Mouse (Mus musculus): ENCODE results near the gene Olfr557. TPM values are rescaled to one million over a fixed set of nuclear protein-coding genes. Genes with fewer than 3 reads are reported as not detected.

Olfr557 gene
- polyA plus RNA-seq, 1 experiment, result not detected

GRCm38 (mm10) chr7:102733793-102734192 lies 38.1 kb downstream of the Olfr557 start:
- no peak for DNase-seq (ENCODE audit: low read depth)
- TF ChIP-seq CTCF (IDR thresholded peaks at IDR 0.05; ENCODE audit: borderline replicate concordance, extremely low read depth, insufficient read depth, insufficient read length), result no peak
- no peak for TF ChIP-seq POLR2A (IDR thresholded peaks at IDR 0.05; ENCODE audit: borderline replicate concordance, extremely low read depth, insufficient read depth, insufficient read length, poor library complexity, severe bottlenecking)

GRCm38 (mm10) chr7:102737705-102738104 lies 42.0 kb downstream of the Olfr557 start:
- DNase-seq (ENCODE audit: low read depth), result no peak
- no peak for TF ChIP-seq POLR2A (IDR thresholded peaks at IDR 0.05; ENCODE audit: borderline replicate concordance, extremely low read depth, insufficient read depth, insufficient read length, poor library complexity, severe bottlenecking)

Other genes starting within 250 kb of the Olfr557 start
- not detected in 2 replicates for gene Olfr543, start 214.2 kb upstream of the Olfr557 start, polyA plus RNA-seq (2012; rRNA removed)
- not detected in 2 replicates for gene Olfr544, start 207.6 kb upstream of the Olfr557 start, polyA plus RNA-seq (2012; rRNA removed)
- not detected in 2 replicates for gene Olfr545, start 196.3 kb upstream of the Olfr557 start, polyA plus RNA-seq (2012; rRNA removed)
- gene Olfr547, start 161.2 kb upstream of the Olfr557 start, polyA plus RNA-seq (2012; rRNA removed), result not detected in 2 replicates
- not detected in 2 replicates for gene Olfr548-ps1, start 155.0 kb upstream of the Olfr557 start, polyA plus RNA-seq (2012; rRNA removed)
- not detected in 2 replicates for gene Olfr549, start 146.0 kb upstream of the Olfr557 start, polyA plus RNA-seq (2012; rRNA removed)
- gene Trim21, start 130.4 kb upstream of the Olfr557 start, polyA plus RNA-seq (2012; rRNA removed), result 1.3 and 1.5 TPM in 2 replicates
- not detected in 2 replicates for gene Olfr550, start 124.5 kb upstream of the Olfr557 start, polyA plus RNA-seq (2012; rRNA removed)
- not detected in 2 replicates for gene Olfr551, start 104.0 kb upstream of the Olfr557 start, polyA plus RNA-seq (2012; rRNA removed)
- gene Olfr552, start 98.1 kb upstream of the Olfr557 start, polyA plus RNA-seq (2012; rRNA removed), result not detected in 2 replicates
- not detected in 2 replicates for gene Olfr553, start 77.7 kb upstream of the Olfr557 start, polyA plus RNA-seq (2012; rRNA removed)
- not detected in 2 replicates for gene Olfr554, start 57.5 kb upstream of the Olfr557 start, polyA plus RNA-seq (2012; rRNA removed)
- not detected in 2 replicates for gene Olfr555, start 37.1 kb upstream of the Olfr557 start, polyA plus RNA-seq (2012; rRNA removed)
- not detected in 2 replicates for gene Olfr556, start 31.0 kb upstream of the Olfr557 start, polyA plus RNA-seq (2012; rRNA removed)
- 11.1 and 14.2 TPM in 2 replicates for gene Trim68, start 8.6 kb upstream of the Olfr557 start, polyA plus RNA-seq (2012; rRNA removed)
- 0.08 and 0.19 TPM in 2 replicates for gene Olfr558, start 6.3 kb downstream of the Olfr557 start, polyA plus RNA-seq (2012; rRNA removed)
- not detected in 2 replicates for gene Olfr33, start 23.2 kb downstream of the Olfr557 start, polyA plus RNA-seq (2012; rRNA removed)
- not detected in 2 replicates for gene Olfr559, start 31.6 kb downstream of the Olfr557 start, polyA plus RNA-seq (2012; rRNA removed)
- not detected in 2 replicates for gene Olfr560, start 63.5 kb downstream of the Olfr557 start, polyA plus RNA-seq (2012; rRNA removed)
- 0.15 and 0.18 TPM in 2 replicates for gene Olfr78, start 63.6 kb downstream of the Olfr557 start, polyA plus RNA-seq (2012; rRNA removed)
- gene Olfr561, start 75.3 kb downstream of the Olfr557 start, polyA plus RNA-seq (2012; rRNA removed), result not detected in 2 replicates
- gene Olfr564, start 107.6 kb downstream of the Olfr557 start, polyA plus RNA-seq (2012; rRNA removed), result not detected in 2 replicates
- not detected in 2 replicates for gene Olfr566, start 162.9 kb downstream of the Olfr557 start, polyA plus RNA-seq (2012; rRNA removed)
- not detected in 2 replicates for gene Olfr568, start 181.2 kb downstream of the Olfr557 start, polyA plus RNA-seq (2012; rRNA removed)
- not detected in 2 replicates for gene Olfr569, start 195.0 kb downstream of the Olfr557 start, polyA plus RNA-seq (2012; rRNA removed)
- not detected in 2 replicates for gene Olfr570, start 198.7 kb downstream of the Olfr557 start, polyA plus RNA-seq (2012; rRNA removed)
- not detected in 2 replicates for gene Olfr571, start 221.6 kb downstream of the Olfr557 start, polyA plus RNA-seq (2012; rRNA removed)
- not detected in 2 replicates for gene Olfr572, start 228.5 kb downstream of the Olfr557 start, polyA plus RNA-seq (2012; rRNA removed)
- gene Olfr573-ps1, start 246.7 kb downstream of the Olfr557 start, polyA plus RNA-seq (2012; rRNA removed), result not detected in 2 replicates

Data from brain, embryonic 14.5 days (tissue).